Mouse (Mus musculus) liver, embryonic 16.5 days (tissue): ENCODE results near the gene Tanc2. TPM values are rescaled to one million over a fixed set of nuclear protein-coding genes. Genes with fewer than 3 reads are reported as not detected.

Experiments used
- ATAC-seq: fragments of 200-750 bp; cut with Nextera tagmentation; 2 replicates; pipeline ENCODE4 v1.8.0; 2017; ENCODE audit warnings: low read depth, mild to moderate bottlenecking, moderate number of reproducible peaks, moderate library complexity
- H3K27ac ChIP-seq: fragments of 300-500 bp; sonication (generic); 2 replicates; pipeline ENCODE4 v1.5.1; 2014; ENCODE audit warnings: mild to moderate bottlenecking, low read length
- H3K27me3 ChIP-seq: fragments of 300-500 bp; sonication (generic); 2 replicates; pipeline ENCODE4 v1.6.1; 2014; ENCODE audit warnings: low read depth, low read length, mixed read lengths; ENCODE audit not compliant: control insufficient read depth, insufficient read depth
- H3K36me3 ChIP-seq: fragments of 300-500 bp; sonication (generic); 2 replicates; pipeline ENCODE4 v1.6.1; 2014; ENCODE audit warnings: mild to moderate bottlenecking; ENCODE audit not compliant: control insufficient read depth, insufficient read depth
- H3K4me1 ChIP-seq: fragments of 300-500 bp; sonication (generic); 2 replicates; pipeline ENCODE4 v1.6.1; 2014; ENCODE audit warnings: low read depth, low read length, mixed read lengths; ENCODE audit not compliant: control insufficient read depth
- H3K4me2 ChIP-seq: fragments of 300-500 bp; sonication (generic); 2 replicates; pipeline ENCODE4 v1.6.1; 2014; ENCODE audit warnings: low read depth, low read length, mixed read lengths
- H3K4me3 ChIP-seq: fragments of 300-500 bp; sonication (generic); 2 replicates; pipeline ENCODE4 v1.5.1; 2014; ENCODE audit warnings: low read depth, mild to moderate bottlenecking, low read length
- H3K9ac ChIP-seq: fragments of 300-500 bp; sonication (generic); 2 replicates; pipeline ENCODE4 v1.6.1; 2014; ENCODE audit warnings: low read depth, low read length
- H3K9me3 ChIP-seq: fragments of 300-500 bp; sonication (generic); replicated peaks from 2 replicates; pipeline ENCODE4 v1.6.1; 2016; ENCODE audit warnings: low read length; ENCODE audit not compliant: control insufficient read depth
- WGBS: fragments of 180-500 bp; shearing (Covaris S2); extraction: QIAGEN DNeasy Blood & Tissue Kit; methylation state at CpG from one replicate; pipeline ENCODE4 v1.1.7; 2014; ENCODE audit not compliant: insufficient replicate concordance; 5-methylcytosine and 5-hydroxymethylcytosine counted together
- polyA plus RNA-seq: library from polyadenylated mRNA; unstranded; fragments of >200 nt; fragmentation: Nextera tagmentation; extraction: Ambion mirVana; gene quantifications from 2 replicates; pipeline ENCODE4 v1.2.1, GENCODE M21; 2015

Gene Tanc2
- polyA plus RNA-seq, 1 experiment from 2014 or later = 0.83 TPM

DNA sequence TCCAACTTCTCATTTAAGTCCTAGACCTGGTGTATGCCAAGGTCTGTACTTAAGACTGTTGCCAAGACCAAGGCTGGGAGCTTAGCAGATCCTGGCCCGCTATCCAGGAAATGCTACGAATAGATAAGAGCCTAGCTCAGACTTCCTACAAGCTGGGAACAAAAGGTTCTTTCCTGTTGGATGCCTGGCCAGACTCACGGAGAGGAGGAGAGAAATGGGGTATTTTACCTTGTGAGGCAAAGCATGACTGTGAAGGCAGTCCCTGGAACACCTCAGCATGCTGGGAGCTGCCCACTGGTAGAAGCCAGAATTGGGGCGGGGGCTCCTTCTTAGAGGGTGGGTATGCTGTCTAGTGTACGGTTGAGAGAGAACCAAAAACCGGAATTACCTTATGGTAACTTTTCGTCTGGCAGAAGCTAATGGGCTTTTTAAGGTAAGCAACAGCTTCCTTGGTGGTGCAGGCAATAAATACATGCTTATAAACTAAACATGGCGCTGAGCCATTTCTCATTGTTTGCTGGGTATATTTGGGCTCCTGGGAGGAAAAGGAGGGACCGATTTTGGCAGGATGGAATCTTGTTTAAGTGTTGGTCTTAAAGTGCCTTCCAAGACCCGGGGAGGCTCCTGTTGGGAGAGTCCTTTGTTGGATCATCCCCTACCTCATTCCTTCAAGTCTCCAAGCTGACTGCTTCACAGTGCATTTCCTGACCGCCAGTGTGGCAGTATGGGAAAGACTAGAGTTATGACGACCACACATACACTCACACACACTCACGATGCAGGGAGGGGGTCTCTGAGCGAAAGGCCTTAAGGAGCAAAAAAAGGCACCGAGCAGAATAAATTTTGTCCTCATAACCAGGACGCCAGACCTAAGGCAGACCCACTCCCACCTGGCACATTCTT is 355.2 kb downstream of the Tanc2 start:
- no peaks in the 10 kb centered on the region for H3K9me3 ChIP-seq
- H3K36me3 ChIP-seq = no peaks in the 10 kb centered on the region
- no peak overlapping the region for H3K27ac ChIP-seq
- ATAC-seq = no peak
- H3K9ac ChIP-seq = no peak overlapping the region
- peak overlapping the region; percentile 65; the same call in 1 of the 2 replicates for H3K4me3 ChIP-seq
- H3K4me2 ChIP-seq = peak overlapping the region; percentile 89
- peaks cover 31% of the 10 kb centered on the region for H3K27me3 ChIP-seq
- WGBS = 61% methylated on average over 16 of the region's 16 CpGs
- H3K4me1 ChIP-seq = peaks cover 9% of the 10 kb centered on the region

DNA sequence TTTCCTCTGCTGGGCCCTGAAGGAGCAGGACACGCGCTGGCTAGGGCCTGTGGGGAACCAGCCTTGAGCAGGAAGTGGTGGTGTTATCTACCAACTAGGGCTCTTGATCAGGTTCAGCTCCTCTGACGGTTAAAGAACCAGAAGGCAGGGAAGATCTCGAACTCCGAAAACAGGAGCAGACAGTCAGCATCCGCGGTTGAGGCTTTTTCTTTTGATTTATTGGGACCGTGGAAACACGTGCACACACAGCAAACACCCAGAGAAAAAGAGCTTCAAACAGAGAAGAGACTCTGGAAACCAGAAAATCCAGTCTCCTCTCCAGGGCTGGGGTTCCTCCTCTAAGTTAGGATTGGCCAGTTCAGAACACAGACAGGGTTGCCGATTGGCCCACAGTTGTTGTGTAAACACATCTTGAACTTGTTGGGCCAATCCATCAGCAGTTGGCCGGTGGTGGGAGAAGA is 356.9 kb downstream of the Tanc2 start:
- Histone ChIP-seq H3K9ac (no peak overlapping the region), H3K4me1 (peaks cover 9% of the 10 kb centered on the region), H3K4me3 (no peak overlapping the region), H3K36me3 (no peaks in the 10 kb centered on the region), H3K27me3 (peaks cover 24% of the 10 kb centered on the region), H3K27ac (no peak overlapping the region), H3K4me2 (no peak overlapping the region), H3K9me3 (no peaks in the 10 kb centered on the region)
- no peak for ATAC-seq
- WGBS = 14% methylated on average over 11 of the region's 11 CpGs

GRCm38 (mm10) chr11:105948255-105948654 is 358.5 kb downstream of the Tanc2 start:
- peaks cover 9% of the 10 kb centered on the region for H3K4me1 ChIP-seq
- no peaks in the 10 kb centered on the region for H3K36me3 ChIP-seq
- no peak overlapping the region for H3K27ac ChIP-seq
- no peak for ATAC-seq
- no peak overlapping the region for H3K4me2 ChIP-seq
- WGBS = 26% methylated on average over 2 of the region's 2 CpGs
- no peaks in the 10 kb centered on the region for H3K9me3 ChIP-seq
- H3K27me3 ChIP-seq = peaks cover 17% of the 10 kb centered on the region
- no peak overlapping the region for H3K4me3 ChIP-seq
- no peak overlapping the region for H3K9ac ChIP-seq

DNA sequence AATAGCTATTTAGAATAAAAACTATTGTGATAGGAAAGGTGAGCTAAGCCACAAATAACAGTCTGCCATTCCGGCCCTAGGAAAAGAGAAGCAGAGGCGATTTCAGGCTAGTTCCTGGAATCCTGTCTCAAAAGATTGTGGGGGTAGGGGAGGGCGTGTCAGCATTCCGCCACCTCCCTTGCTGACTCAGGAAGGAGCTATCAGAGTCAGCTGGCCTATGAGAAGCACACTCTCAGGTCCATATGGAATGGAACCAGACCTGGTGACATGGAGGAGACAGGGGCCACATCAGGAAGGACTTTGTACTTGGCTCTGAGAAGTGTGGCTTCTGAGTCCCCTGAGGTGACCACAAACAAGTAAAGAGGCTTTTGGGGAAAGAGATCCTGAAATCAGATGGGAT is 360.7 kb downstream of the Tanc2 start:
- Histone ChIP-seq H3K27me3 (0 out of 2 replicates have a peak, but pooled peaks cover under 1% of the 10 kb centered on the region), H3K9ac (no peak overlapping the region), H3K36me3 (no peaks in the 10 kb centered on the region), H3K27ac (no peak overlapping the region), H3K4me3 (no peak overlapping the region), H3K4me1 (no peaks in the 10 kb centered on the region), H3K9me3 (no peaks in the 10 kb centered on the region), H3K4me2 (no peak overlapping the region)
- ATAC-seq = no peak
- WGBS = 51% methylated on average over 4 of the region's 4 CpGs

GRCm38 (mm10) chr11:105951601-105952044 is 361.8 kb downstream of the Tanc2 start:
- H3K27me3 ChIP-seq = peaks cover 2% of the 10 kb centered on the region; the same call in 1 of the 2 replicates
- H3K4me2 ChIP-seq = no peak overlapping the region
- WGBS = 58% methylated on average over 3 of the region's 3 CpGs
- no peaks in the 10 kb centered on the region for H3K4me1 ChIP-seq
- H3K9me3 ChIP-seq = no peaks in the 10 kb centered on the region
- no peak overlapping the region for H3K9ac ChIP-seq
- ATAC-seq = no peak
- no peaks in the 10 kb centered on the region for H3K36me3 ChIP-seq
- H3K4me3 ChIP-seq = no peak overlapping the region
- H3K27ac ChIP-seq = no peak overlapping the region

- H3K4me3 ChIP-seq = no peak overlapping the region
- H3K4me1 ChIP-seq = no peaks in the 10 kb centered on the region
- H3K4me2 ChIP-seq = no peak overlapping the region
- no peaks in the 10 kb centered on the region for H3K36me3 ChIP-seq
- peaks cover 2% of the 10 kb centered on the region; the same call in 1 of the 2 replicates for H3K27me3 ChIP-seq
- H3K9me3 ChIP-seq = no peaks in the 10 kb centered on the region
- no peak for ATAC-seq
- 68% methylated on average over 9 of the region's 9 CpGs for WGBS
- no peak overlapping the region for H3K27ac ChIP-seq
- H3K9ac ChIP-seq = no peak overlapping the region
Measured at GRCm38 (mm10) chr11:105952111-105952510, 362.3 kb downstream of the Tanc2 start.

DNA sequence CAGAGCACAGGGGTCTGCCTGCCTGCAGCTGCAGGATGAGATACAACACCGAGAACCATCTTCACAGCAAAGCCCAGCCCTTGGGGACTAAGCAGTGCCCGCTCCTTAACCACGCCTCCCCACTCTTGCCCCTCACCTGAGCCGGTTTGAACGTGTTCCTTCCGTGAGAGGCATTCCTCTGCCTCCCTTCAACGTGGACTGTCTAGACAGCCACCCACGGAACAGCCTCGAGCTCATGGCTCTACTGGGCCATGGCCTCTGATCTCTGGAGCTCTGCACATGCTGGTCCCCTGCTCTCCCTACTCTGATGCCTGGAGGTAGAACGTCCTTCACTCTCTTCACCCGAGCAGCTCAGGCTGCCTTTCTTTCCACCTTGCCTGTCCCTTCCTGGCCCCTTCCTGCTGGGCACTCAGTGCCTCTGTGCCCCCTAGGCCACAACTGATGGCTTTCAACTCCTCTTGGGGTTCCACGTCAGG is 363.2 kb downstream of the Tanc2 start, which contains the start of gene Cyb561:
Gene Cyb561, minus strand, starts transcription at position 426 of the 476 bp plus-strand sequence.
- Histone ChIP-seq H3K27me3 (peaks cover 2% of the 10 kb centered on the region; the same call in 1 of the 2 replicates), H3K36me3 (no peaks in the 10 kb centered on the region), H3K27ac (no peak within 1 kb of the TSS), H3K4me3 (no peak within 1 kb of the TSS), H3K4me2 (no peak within 1 kb of the TSS), H3K4me1 (no peaks in the 10 kb centered on the region), H3K9ac (no peak within 1 kb of the TSS), H3K9me3 (no peaks in the 10 kb centered on the region)
- WGBS = 64% methylated on average over 12 of the region's 12 CpGs
- ATAC-seq = no peak

GRCm38 (mm10) chr11:105953402-105953801 is 363.6 kb downstream of the Tanc2 start:
- 62% methylated on average over 6 of the region's 6 CpGs for WGBS
- H3K9me3 ChIP-seq = no peaks in the 10 kb centered on the region
- no peak for ATAC-seq
- H3K4me2 ChIP-seq = no peak overlapping the region
- H3K36me3 ChIP-seq = no peaks in the 10 kb centered on the region
- H3K27me3 ChIP-seq = peaks cover 2% of the 10 kb centered on the region; the same call in 1 of the 2 replicates
- no peaks in the 10 kb centered on the region for H3K4me1 ChIP-seq
- H3K27ac ChIP-seq = no peak overlapping the region
- H3K9ac ChIP-seq = no peak overlapping the region
- no peak overlapping the region for H3K4me3 ChIP-seq
